In the genomic region with DNA sequence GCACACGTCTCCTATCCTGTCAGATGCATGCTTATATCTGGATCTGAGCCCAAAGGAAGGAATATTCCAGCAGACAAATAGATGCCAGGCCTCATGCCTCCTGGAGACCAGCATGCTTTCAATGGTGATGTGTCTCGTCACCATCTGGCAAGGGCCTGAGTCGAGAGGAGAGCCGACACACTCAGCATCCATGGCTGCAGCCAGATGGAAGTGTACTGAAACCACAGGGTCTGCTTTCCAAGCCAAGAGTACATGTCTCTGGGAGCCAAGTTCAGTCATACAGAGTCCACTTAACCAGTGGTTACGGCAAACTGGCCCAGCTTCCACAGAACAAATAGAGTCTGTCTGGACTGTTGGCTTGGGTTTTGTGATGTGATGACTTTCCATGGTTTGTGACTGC, we compare ENCODE assay signal across 10 mouse cellular contexts.
A peak's percentile ranks its signal among the peaks of the same experiment; 100 is the strongest.
DNase-seq lines count a peak whose midpoint lies in the region; ATAC-seq lines count a peak whose summit lies in the region.
"Had no signal": no experiment of that assay in that cellular context is flagged by ENCODE, and none has a peak within 500 bp of the region (broad histone marks: within the 10 kb centered on the region; RNA-seq: fewer than 3 reads in every experiment).

No protein-coding gene starts in this region.

- H3K4me1 ChIP-seq in hindbrain, embryonic 15.5 days (replicated peaks) = no peaks in the 10 kb centered on the region
- no peaks in the 10 kb centered on the region for H3K4me1 ChIP-seq in hindbrain, embryonic 13.5 days (replicated peaks)
- no peaks in the 10 kb centered on the region for H3K4me1 ChIP-seq in kidney, embryonic 15.5 days

- H3K9ac ChIP-seq in hindbrain, embryonic 15.5 days = no peak overlapping the region
- no peak overlapping the region for H3K9ac ChIP-seq in hindbrain, embryonic 13.5 days
- no peak overlapping the region for H3K9ac ChIP-seq in kidney, embryonic 15.5 days

- WGBS in hindbrain, embryonic 15.5 days = 64% methylated on average over 5 of the region's 5 CpGs
- WGBS in hindbrain, embryonic 13.5 days = 80% methylated on average over 5 of the region's 5 CpGs
- 87% methylated on average over 5 of the region's 5 CpGs for WGBS in kidney, embryonic 15.5 days

- H3K9me3 ChIP-seq in hindbrain, embryonic 15.5 days = no peaks in the 10 kb centered on the region
- no peaks in the 10 kb centered on the region for H3K9me3 ChIP-seq in hindbrain, embryonic 13.5 days
- no peaks in the 10 kb centered on the region for H3K9me3 ChIP-seq in kidney, embryonic 15.5 days (replicated peaks)

- DNase-seq in cerebellum, adult 9-10 months = peak; percentile 10
- peak; percentile 17 to 36 for DNase-seq in gastrocnemius, adult 8-10 months (ENCODE audit: low spot score in 2 of 2)
- peak; percentile 61 to 68 for DNase-seq in layer of hippocampus, postnatal 14 days (ENCODE audit: low spot score in 2 of 2)
- DNase-seq in adrenal gland, postnatal 14 days = no peak
- no peak for DNase-seq in thymus, adult 18-20 months

- H3K27me3 ChIP-seq in hindbrain, embryonic 15.5 days = no peaks in the 10 kb centered on the region
- H3K27me3 ChIP-seq in hindbrain, embryonic 13.5 days = no peaks in the 10 kb centered on the region
- H3K27me3 ChIP-seq in kidney, embryonic 15.5 days = no peaks in the 10 kb centered on the region

- no peak overlapping the region for H3K4me2 ChIP-seq in hindbrain, embryonic 15.5 days
- no peak overlapping the region for H3K4me2 ChIP-seq in hindbrain, embryonic 13.5 days
- no peak overlapping the region for H3K4me2 ChIP-seq in kidney, embryonic 15.5 days

- no peaks in the 10 kb centered on the region for H3K36me3 ChIP-seq in hindbrain, embryonic 15.5 days
- H3K36me3 ChIP-seq in hindbrain, embryonic 13.5 days = no peaks in the 10 kb centered on the region
- H3K36me3 ChIP-seq in kidney, embryonic 15.5 days = no peaks in the 10 kb centered on the region

- H3K4me3 ChIP-seq in hindbrain, embryonic 15.5 days = no peak overlapping the region
- no peak overlapping the region for H3K4me3 ChIP-seq in hindbrain, embryonic 13.5 days
- H3K4me3 ChIP-seq in kidney, embryonic 15.5 days (replicated peaks) = no peak overlapping the region

- H3K27ac ChIP-seq in hindbrain, embryonic 15.5 days (replicated peaks) = no peak overlapping the region
- H3K27ac ChIP-seq in hindbrain, embryonic 13.5 days = no peak overlapping the region
- H3K27ac ChIP-seq in kidney, embryonic 15.5 days = no peak overlapping the region
- H3K27ac ChIP-seq: macrophage; stomach, postnatal 0 days had no signal

- peak; percentile 83 for ATAC-seq in hindbrain, embryonic 15.5 days (ENCODE audit: low FRiP score, low read depth)
- no peak for ATAC-seq in hindbrain, embryonic 13.5 days (ENCODE audit: low FRiP score)
- no peak for ATAC-seq in kidney, embryonic 15.5 days (replicated peaks; ENCODE audit: low FRiP score)

Comparison
In these comparisons a context has a peak if more than half of its experiments do, and no peak if none do; other contexts are left out.
1. DNase-seq: peak in cerebellum, adult 9-10 months (single experiment), gastrocnemius, adult 8-10 months (2 of 2) and layer of hippocampus, postnatal 14 days (2 of 2); none in adrenal gland, postnatal 14 days (single experiment) and thymus, adult 18-20 months (0 of 2).